Mouse (Mus musculus) erythroid progenitor cell, adult 5-6 weeks (primary cell): ENCODE data around the gene Txnrd3. TPM values are rescaled to one million over a fixed set of nuclear protein-coding genes. Genes with fewer than 3 reads are reported as not detected.

ENCODE experiments used
- ATAC-seq: replicated peaks from 2 replicates; pipeline ENCODE4 v1.8.0; 2016; ENCODE audit warnings: moderate number of reproducible peaks, mild to moderate bottlenecking, moderate TSS enrichment, inconsistent platforms; ENCODE audit not compliant: poor library complexity, low FRiP score, severe bottlenecking
- total RNA-seq, 2 experiments: library from RNA; stranded (forward) in 1 of 2; stranded (reverse) in 1 of 2; fragments of 150-400 nt in 1 of 2; fragments of 186-747, 209-891 nt in 1 of 2; gene quantifications; 2 replicates each; pipeline versions ENCODE4 v1.2.3 to v1.2.4; 2015 to 2017; ENCODE audit warnings: low replicate concordance in 2 of 2

Gene Txnrd3
- total RNA-seq, 2 experiments from 2014 or later, result 1.3 TPM; not detected in 1

DNA sequence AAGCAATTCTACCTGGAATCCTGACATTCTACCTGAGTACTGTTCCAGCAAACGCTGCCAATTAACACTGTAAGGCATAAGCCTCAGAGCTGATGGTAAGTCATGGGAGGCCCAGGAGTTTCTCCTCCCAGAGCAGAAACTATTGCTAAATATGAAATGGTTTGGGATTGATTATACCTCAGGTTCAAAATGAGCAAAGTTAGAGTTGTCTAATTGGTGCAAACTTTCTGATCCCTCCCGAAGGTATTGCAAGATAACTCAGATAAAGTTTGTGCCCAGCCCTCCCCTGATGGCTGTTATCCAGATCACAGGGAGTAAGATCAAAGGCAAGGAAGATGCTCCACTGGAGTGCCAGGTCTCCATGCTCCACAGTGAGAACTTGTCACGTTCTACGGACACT is 63.5 kb downstream of the Txnrd3 start, which contains the start of gene Vmn1r40:
Vmn1r40 (plus strand) TSS at position 301 of the 400 bp plus-strand sequence.
- no peak for ATAC-seq

DNA sequence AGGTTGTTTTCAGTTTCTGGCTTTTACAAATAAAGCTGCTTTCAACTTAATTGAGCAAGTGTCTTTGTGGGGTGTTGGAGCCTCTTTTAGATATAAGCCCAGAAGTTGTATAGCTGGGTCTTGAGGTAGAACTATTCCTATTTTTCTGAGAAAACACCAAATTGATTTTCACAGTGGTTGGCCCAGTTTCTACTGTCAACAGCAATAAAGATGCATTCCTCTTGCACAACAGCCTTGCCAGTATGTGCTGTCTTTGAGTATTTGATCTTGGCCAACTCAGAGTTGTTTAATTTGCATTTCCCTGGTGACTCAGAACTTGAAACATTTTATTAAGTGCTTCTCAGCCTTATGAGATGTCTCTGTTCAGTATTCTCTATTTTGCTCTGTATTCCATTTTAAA is 74.3 kb downstream of the Txnrd3 start:
- ATAC-seq, result no peak

Other genes with a start within 250 kb of the Txnrd3 start
- 5.0 TPM in 1 of 2 replicates, not detected in the other for gene Chchd6, start 48.3 kb upstream of the Txnrd3 start, total RNA-seq (2015; ENCODE audit: low replicate concordance)
- 3.7 TPM in 1 of 2 replicates, not detected in the other for gene Chchd6, start 48.3 kb upstream of the Txnrd3 start, total RNA-seq (2017; ENCODE audit: low replicate concordance)
- gene Vmn1r40, start 63.6 kb downstream of the Txnrd3 start, total RNA-seq (2015; ENCODE audit: low replicate concordance), result not detected in 2 replicates
- not detected in 2 replicates for gene Vmn1r40, start 63.6 kb downstream of the Txnrd3 start, total RNA-seq (2017; ENCODE audit: low replicate concordance)
- not detected in 2 replicates for gene Vmn1r41, start 96.8 kb downstream of the Txnrd3 start, total RNA-seq (2015; ENCODE audit: low replicate concordance)
- not detected in 2 replicates for gene Vmn1r41, start 96.8 kb downstream of the Txnrd3 start, total RNA-seq (2017; ENCODE audit: low replicate concordance)
- not detected in 2 replicates for gene Vmn1r42, start 232.4 kb downstream of the Txnrd3 start, total RNA-seq (2015; ENCODE audit: low replicate concordance)
- gene Vmn1r42, start 232.4 kb downstream of the Txnrd3 start, total RNA-seq (2017; ENCODE audit: low replicate concordance), result not detected in 2 replicates
- gene Vmn1r43, start 232.4 kb downstream of the Txnrd3 start, total RNA-seq (2015; ENCODE audit: low replicate concordance), result not detected in 2 replicates
- gene Vmn1r43, start 232.4 kb downstream of the Txnrd3 start, total RNA-seq (2017; ENCODE audit: low replicate concordance), result not detected in 2 replicates
- not detected in 2 replicates for gene Vmn1r44, start 239.7 kb downstream of the Txnrd3 start, total RNA-seq (2015; ENCODE audit: low replicate concordance)
- gene Vmn1r44, start 239.7 kb downstream of the Txnrd3 start, total RNA-seq (2017; ENCODE audit: low replicate concordance), result not detected in 2 replicates